Mouse (Mus musculus) B cell, adult (primary cell): ENCODE measurements around the gene Clcnkb. TPM values are rescaled to one million over a fixed set of nuclear protein-coding genes. Genes with fewer than 3 reads are reported as not detected.

Source experiments
- total RNA-seq: library from RNA; stranded (reverse); gene quantifications from 4 replicates; pipeline ENCODE4 v1.2.4, GENCODE M21; 2023; ENCODE audit not compliant: inconsistent age

The Clcnkb gene
- total RNA-seq, result not detected in 4 replicates

DNA sequence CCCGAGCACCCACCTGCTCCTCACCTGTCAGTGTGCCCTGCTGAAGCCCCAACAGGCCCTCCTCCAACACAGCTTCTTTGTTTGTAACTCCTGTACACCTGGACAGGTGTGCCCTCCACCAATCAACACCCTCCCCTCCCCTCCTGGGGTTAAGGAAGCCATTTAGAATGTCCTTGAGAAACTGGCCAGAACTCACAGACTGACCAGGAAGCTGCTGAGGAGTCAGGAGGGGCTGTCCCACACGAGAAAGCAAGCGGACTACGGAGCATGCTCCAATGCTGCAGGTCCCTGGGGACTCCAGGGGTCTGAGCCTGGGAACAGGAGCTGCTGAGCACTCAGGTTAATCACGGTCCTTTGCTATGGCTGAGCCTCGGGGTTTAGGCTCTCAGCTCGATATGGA is at the start of gene Clcnkb:
Gene Clcnkb, minus strand, starts transcription at position 91 of the 400 bp plus-strand sequence.

DNA sequence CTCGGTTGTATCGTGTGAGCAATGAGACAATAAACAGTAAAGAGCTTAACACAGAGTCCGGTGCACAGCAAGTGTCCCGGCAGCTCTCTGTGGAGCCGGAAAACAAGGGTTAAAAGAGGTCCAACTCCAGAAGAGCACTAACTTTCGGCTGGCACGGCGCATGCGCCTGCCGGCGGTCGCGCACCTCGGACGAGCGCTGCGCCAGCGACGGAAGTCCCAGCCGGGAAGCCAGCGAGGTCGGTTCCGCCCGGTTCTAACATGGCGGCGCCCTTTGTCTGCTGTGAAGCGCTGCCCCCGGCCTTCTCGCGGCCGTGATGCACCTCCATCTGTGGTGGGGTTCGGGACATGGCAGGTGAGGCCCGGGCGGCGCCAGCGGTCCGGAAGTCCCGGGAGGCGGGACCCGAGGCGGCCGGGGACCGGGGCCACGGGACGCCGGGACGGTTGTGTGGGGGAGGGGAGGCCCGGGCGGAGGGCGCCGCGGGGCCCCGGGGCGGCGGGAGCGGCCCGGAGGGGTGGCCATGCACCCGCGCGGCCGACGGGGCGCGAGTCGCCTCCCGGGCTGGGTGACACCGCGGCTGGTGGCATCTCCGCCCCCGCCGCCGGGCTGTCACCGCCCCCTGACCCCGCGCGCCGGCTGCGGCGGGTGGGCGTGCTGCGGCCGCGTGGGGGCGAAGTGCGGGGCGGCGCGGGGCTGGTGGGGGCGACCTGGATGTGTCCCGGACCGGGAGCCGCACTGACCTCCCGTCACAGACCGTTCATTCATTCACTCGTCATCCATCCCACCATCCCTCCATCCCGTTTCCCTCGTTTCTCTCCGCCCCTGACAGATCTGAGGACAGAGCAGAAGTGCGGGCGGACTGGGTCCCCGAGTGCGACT is 28.9 kb upstream of the Clcnkb start, which contains the start of gene Zbtb17:
Gene Zbtb17, plus strand, starts transcription at position 204 of the 877 bp plus-strand sequence.

DNA sequence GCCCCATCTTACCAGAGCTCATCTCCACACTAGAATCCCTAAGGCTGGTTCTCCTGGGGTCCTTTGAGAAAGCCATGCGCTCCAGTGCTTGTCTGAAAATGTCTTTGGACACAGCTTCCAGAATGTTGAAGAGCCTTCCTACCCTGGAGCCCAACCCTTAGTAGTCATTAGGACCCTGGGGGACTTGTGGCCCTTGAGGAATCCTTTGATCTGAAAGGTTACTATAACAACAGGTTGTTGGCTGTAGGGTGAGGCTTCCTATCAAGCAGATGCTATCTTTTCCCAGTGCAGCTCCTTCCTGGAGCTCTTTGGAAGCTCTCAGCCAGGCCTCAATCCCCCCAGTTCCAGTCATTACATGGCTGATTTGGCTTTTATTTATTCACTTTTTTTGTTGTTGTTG is 20.2 kb upstream of the Clcnkb start, which contains the start of gene Srarp:
Gene Srarp, minus strand, starts transcription at position 132 of the 400 bp plus-strand sequence.

DNA sequence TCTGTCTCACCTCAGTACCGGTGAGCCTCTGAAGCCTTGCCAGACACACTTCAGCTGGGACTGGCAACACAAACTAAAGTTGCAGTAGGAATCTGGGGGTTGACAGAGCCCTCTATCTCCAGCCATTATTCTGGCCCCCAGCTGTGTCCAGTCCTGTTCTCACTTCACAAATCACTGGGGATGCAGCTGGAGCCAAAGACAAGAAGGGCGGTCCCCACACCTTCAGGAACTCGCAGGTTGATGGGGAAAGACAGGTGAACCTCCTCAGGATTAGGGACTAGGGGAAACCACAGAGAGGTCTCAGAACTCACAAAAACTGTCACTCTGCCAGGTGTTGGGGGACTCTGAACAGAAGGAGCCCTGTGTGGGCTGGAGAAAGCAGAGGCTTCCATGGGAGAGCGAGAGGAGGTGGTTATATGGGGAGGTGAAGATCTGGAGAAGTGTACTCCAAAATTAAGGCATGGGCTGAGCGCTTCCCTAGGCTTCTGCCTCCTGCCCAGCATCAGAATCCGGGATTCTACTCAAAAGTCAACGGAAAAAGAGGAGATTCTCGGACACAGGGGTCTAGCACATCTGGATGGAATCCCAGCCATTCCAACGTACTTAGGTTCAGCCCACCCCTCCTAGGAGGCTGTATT is 4.5 kb upstream of the Clcnkb start, which contains the start of gene Hspb7:
Gene Hspb7, plus strand, starts transcription at position 588 of the 638 bp plus-strand sequence.

GRCm38 (mm10) chr4:141398545-141398944 is 17.3 kb downstream of the Clcnkb start, which contains the start of gene Clcnka:
Gene Clcnka (minus strand): TSS chr4:141398724.

DNA sequence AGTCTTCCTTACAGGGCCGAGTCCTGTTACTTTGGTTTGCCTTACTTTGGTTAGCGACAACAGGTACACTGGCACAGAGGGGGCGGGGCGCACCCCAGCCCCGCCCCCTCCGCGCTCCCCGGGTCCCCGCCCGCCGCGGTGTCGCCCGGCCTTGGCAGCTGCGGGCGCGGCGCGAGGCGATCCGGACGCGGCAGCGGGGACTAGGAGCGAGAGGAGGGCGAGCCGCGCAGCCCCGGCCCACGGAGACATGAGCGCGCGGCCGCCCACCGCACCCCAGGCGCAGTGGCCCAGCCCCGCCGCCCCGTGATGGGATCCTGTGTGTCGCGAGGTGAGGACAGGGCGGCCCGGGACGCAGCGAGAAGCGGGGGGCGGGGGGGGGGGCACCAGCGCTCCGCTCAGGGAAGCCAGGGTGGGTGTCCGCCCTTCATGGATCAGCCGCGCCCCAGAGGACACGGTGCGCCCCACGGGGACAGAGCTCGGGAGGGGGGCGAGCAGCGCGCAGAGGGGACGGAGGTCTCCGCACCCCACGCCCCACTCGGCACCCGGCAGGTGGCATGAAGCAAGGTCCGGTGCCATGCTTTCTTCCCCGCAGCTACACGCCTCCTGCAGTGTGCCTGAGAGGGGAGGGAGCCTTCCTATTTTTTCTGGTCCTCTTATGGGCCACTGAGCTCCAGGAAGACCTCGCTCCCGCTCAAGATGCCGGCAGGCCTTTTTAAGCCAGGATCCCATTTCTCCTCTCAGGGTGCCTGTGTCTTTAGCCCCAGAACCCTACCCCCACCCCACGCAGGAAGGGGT is 47.6 kb downstream of the Clcnkb start, which contains the start of gene Fam131c:
Gene Fam131c, plus strand, starts transcription at position 224 of the 795 bp plus-strand sequence.

Other genes with a start within 250 kb of the Clcnkb start
- 2.2 to 4.0 TPM (median 3.0 TPM) in 4 replicates for gene Rsg1, start 202.1 kb downstream of the Clcnkb start, total RNA-seq
- not detected in 4 replicates for gene Arhgef19, start 176.5 kb downstream of the Clcnkb start, total RNA-seq
- gene Epha2, start 114.8 kb downstream of the Clcnkb start, total RNA-seq, result 16.7 to 29.6 TPM (median 21.9 TPM) in 4 replicates
- not detected in 4 replicates for gene Fam131c, start 47.8 kb downstream of the Clcnkb start, total RNA-seq
- not detected in 4 replicates for gene Clcnka, start 17.3 kb downstream of the Clcnkb start, total RNA-seq
- not detected in 4 replicates for gene Hspb7, start 4.8 kb upstream of the Clcnkb start, total RNA-seq
- gene Srarp, start 20.1 kb upstream of the Clcnkb start, total RNA-seq, result not detected in 4 replicates
- gene Zbtb17, start 28.6 kb upstream of the Clcnkb start, total RNA-seq, result 41.4 to 43.9 TPM (median 42.6 TPM) in 4 replicates
- 47.1 to 53.3 TPM (median 50.4 TPM) in 4 replicates for gene Spen, start 122.6 kb upstream of the Clcnkb start, total RNA-seq
- not detected in 4 replicates for gene Fblim1, start 190.1 kb upstream of the Clcnkb start, total RNA-seq
- 0.24 TPM in 2 of 4 replicates, not detected in the others for gene Tmem82, start 202.6 kb upstream of the Clcnkb start, total RNA-seq
- gene Slc25a34, start 207.8 kb upstream of the Clcnkb start, total RNA-seq, result not detected in 4 replicates
- gene Plekhm2, start 248.9 kb upstream of the Clcnkb start, total RNA-seq, result 25.8 to 36.0 TPM (median 34.9 TPM) in 4 replicates